Mouse (Mus musculus): ENCODE results near the gene Rpl6.
"Not testable (repeated sequence)": the region's sequence is repeated elsewhere in the genome, so short reads cannot be mapped to it uniquely, and the experiment has no call there.

Rpl6 gene

DNA sequence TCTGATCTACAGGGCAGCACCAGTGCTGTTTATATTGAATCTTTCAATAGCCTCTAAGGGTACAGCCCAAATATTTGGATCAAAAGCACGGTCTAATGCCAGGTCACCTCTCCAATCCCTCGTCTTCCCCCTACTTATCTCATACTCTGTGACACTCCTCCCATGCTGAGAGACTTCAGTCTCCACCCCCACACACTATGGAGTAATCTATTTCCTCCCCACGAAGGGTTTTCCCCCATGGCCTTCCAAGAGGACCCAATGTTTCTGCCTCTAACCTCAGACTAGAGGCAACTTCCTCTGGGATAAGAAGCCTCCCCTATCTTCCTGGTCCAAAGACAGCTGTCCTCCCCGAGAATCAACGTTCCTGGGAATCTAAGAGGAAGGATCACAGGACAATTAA, 7.5 kb upstream of the Rpl6 start:
- no peak for DNase-seq (ENCODE audit: low read depth, low spot score)

DNA sequence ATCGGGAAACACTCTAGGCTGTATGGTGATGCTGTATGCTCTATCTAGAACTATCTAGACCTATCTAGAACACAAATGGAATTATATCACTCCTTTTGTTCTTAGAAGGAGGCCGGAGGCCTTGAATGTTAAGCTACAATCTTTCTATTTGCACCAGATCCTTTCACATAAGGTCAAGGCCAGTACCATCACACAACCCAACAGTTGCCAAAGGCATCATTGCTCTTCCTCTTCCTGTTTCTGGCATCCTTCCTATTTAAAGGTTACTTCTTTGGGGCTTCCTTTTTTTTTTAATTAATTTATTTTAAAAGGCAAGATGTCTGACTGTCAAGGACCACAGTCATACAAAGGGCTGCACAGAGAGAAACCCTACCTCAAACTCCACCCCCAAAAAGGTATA, 6.9 kb upstream of the Rpl6 start:
- DNase-seq (ENCODE audit: low read depth, low spot score), result no peak

DNA sequence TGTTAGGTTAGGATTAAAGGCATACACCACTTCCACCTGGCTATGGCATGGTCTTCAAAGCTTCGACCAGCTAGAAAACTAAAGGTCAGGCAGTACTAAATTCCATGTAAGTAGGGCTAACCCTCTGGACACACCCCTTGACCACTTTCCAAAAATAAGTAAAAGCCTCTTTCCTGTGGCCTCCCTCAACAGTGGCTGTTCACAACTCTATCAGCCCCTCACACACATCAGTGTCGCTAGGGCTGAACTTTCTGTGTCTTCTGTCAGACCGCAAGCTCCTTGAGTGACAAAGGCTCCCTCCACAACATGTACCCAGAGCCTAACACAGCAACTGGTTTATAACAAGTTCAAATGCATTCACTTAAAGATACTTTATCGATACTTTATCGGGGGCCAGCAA, 5.9 kb upstream of the Rpl6 start:
- DNase-seq (ENCODE audit: low read depth, low spot score), result no peak

DNA sequence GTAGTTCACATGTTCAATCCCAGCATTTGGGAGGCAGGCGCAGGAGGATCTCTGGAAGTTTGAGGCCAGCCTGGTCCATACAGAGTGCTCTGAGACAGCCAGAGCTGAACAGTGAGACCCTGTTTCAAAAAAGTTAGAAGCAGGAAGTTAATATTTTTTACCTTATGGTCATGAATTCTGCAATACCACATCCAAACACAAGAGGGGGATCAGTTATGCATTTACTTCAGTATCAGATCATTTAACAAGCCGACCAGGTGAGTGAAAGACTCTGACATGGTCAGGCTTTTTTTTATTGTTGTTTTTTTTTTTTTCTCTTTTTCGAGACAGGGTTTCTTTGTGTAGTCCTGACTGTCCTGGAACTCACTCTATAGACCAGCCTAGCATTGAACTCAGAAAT, 2.5 kb upstream of the Rpl6 start:
- DNase-seq (ENCODE audit: low read depth, low spot score), result no peak

DNA sequence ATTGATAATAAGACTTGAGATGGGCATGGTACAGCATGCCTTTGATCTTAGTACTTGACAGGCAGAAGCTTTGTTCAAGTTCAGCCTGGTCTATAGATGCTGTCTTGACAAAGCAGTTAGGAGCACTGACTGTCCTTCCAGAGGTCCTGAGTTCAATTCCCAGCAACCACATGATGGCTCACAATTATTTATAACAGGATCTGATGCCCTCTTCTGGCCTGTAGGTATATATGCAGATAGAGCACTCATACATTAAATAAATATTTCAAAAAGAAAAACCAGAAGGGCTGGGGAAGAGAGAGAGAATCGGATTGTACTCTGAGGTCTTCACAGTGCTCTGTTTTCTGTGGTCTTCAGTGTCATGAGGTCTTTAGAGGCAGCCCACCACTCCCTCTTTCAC, 1.8 kb upstream of the Rpl6 start:
- DNase-seq (ENCODE audit: low read depth, low spot score), result no peak

DNA sequence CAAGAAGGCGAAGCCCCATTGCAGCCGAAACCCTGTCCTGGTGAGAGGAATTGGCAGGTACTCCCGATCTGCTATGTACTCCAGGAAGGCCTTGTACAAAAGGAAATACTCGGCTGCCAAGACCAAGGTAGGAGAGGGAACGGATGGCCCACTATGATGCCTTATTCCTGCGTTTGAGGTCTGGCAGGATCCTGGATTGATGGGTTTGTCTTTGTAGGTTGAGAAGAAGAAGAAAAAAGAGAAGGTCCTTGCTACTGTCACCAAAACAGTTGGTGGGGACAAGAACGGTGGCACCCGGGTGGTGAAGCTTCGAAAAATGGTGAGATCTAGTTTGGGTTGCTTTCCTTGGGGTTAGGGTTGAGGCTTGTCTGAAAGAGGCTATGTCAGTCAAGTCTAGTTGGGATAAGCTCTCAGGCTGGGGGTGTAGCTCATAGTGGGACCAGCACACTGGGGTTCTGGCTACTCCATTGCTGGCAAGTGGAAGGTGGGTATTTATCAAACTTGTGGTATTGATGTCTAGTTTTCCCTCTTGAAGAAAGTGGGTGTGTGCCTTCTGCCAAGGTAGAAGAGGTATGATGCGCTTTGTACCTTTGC, 1.4 kb downstream of the Rpl6 start:
- DNase-seq (ENCODE audit: low read depth, low spot score), result not testable (repeated sequence)

DNA sequence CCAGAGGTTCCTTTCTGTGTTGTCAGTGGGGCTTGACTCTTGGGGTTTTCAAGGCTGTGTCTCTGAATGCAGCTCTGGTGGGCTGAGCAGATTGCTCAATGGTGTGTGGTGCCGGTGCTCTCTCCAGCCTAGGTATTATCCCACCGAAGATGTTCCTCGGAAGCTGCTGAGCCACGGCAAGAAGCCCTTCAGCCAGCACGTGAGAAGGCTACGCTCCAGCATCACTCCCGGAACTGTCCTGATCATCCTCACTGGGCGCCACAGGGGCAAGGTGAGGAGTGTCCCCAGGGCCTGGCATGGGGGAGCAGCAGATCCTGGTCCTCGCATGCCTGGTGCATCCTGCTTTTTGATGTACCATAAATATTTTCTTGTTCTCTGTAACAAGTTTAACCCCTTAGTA, 2.3 kb downstream of the Rpl6 start:
- no peak for DNase-seq (ENCODE audit: low read depth, low spot score)

DNA sequence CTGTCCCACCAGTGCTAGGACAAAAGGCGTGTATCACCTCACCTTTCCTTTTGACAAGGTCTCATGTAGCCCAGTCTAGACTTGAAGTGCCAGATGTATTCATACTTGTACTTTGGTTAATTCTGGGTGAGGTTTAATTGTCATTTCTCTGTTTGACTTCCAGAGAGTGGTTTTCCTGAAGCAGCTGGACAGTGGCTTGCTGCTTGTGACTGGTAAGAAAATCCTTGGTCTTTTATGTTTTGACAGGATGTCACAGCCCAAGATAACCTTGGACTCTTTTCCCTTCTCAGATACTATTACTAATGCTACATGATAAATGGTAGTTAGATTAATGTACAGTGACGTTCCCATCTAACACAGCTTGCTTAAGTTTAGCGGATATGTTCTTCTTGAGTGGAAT, 2.7 kb downstream of the Rpl6 start:
- no peak for DNase-seq (ENCODE audit: low read depth, low spot score)

DNA sequence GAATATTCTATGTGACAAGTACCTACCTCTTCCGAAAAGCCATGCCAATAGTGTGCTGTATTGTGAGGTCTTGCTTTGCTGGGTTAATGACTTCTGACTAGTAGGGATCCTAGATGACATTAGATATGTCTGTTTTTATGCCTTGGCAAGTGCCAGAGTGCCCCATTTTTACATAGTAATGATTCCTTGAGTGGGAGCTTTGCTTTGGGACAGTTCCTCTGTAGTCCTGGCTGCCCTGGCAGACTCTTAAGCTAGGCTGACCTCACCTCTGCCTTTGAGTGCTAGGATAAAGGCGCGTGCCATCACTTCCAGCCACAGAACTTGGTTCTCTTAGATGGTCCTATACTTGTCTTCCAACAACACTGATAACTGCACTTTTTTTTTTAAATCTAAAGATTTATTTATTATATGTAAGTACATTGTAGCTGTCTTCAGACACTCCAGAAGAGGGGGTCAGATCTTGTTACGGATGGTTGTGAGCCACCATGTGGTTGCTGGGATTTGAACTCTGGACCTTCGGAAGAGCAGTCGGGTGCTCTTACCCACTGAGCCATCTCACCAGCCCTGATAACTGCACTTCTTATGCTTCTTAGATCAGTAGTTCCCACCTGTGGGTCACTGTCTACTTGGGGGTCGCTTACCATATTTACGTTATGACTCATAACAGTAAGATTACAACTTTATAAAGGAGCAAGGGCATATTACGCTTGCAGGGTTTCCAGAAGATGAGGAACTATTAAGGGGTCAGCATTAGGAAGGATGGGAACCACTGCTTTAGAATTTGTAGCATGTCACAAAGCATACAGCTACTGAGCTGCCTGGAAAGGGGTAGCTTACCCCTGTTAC, 5.7 kb downstream of the Rpl6 start:
- no peak for DNase-seq (ENCODE audit: low read depth, low spot score)

DNA sequence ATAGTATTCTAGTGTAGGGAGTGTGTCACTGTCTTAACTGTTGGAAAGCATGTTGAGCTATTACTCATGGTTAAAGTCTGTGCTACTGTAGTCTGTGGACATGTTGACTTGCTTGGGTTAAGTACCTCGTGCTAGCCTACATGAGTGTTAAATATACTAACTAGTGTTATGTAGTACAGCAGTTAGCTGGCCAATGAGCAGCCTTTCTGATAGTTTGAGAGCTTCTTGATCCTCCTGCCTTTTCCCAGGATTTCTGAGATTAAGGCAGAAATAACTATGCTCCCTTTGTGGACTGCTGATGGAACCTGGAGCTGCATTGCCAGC, 6.3 kb downstream of the Rpl6 start:
- no peak for DNase-seq (ENCODE audit: low read depth, low spot score)

DNA sequence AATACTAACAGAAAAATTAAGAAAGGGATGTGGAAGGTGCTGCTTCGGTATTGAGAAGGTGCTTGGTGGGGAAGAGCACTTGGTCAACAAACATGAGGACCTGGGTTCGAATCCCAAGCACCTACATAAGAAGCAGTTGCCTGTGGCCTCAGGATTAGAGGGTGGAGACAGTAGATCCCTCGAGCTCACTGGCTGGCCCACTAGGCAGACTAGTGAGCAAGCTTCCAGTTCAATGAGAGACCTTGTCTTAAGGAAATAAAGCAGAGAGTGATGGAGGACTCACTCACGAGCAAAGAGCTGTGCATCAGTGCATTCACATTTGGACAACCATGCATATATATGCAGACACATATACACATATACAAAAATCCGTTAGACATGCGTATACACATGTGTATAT, 7.8 kb downstream of the Rpl6 start:
- DNase-seq (ENCODE audit: low read depth, low spot score), result no peak

DNA sequence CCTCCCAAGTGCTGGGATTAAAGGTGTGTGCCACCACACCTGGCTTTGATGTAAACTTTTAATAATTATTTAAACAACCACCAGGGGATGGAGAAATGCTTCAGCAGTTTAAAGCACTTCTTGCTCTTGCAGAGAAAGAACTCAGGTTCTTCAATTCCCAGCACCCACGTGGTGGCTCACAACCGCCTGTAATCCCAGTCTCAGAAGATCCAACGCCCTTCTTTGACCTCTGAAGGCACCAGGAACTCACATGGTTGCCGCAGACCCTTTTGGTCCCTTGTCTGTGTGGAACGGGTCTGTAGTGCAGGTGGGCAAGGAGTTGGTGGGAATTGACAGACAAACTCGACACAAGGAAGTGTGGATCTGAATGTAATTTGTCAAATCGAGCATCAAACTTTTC, 10.4 kb downstream of the Rpl6 start:
- no peak for DNase-seq (ENCODE audit: low read depth, low spot score)

DNA sequence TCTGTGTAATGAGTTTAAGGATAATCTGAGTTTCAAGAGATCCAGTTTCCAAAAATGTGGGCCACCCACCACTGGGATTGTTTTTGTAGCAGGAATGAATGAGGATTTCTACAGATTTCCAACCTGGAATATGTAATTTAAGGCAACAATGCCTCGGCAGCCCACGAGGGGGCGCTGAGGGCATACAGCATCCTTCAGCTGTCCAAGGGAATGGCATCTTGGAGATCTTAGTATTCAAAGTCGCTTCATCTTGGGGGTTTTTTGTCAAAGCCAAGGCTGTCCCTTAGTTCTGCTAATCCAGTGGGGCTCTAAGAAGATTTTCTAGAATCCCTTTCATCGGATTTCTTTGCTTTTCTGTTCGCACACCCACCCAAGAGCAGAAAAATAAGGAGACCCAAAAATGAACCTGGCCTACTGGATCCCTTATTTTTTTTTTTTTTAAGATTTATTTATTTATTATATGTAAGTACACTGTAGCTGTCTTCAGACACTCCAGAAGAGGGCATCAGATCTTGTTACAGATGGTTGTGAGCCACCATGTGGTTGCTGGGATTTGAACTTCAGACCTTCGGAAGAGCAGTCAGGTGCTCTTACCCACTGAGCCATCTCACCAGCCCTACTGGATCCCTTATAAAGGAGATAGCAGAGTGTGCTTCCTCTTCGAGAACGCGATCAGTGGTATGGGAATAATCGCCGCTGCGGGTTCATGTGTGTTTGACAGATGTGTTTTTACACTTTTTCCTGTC, 11.3 kb downstream of the Rpl6 start:
- DNase-seq (ENCODE audit: low read depth, low spot score), result no peak

DNA sequence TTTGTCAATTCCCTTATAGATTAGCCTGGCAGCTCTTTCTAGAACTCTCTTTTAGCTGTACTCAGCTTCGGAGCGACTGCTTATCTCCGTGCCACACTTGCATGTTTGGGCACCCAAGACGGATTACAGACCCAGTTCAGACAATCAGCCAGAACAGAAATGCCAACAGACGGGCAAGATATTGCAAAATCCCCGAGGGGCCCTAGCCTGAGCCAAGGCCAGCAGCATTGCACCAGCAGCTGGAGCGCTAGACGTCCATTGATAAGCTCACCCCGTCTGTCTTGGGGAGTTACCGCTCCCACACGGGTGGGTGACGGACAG, 11.8 kb downstream of the Rpl6 start:
- no peak for DNase-seq (ENCODE audit: low read depth, low spot score)

DNA sequence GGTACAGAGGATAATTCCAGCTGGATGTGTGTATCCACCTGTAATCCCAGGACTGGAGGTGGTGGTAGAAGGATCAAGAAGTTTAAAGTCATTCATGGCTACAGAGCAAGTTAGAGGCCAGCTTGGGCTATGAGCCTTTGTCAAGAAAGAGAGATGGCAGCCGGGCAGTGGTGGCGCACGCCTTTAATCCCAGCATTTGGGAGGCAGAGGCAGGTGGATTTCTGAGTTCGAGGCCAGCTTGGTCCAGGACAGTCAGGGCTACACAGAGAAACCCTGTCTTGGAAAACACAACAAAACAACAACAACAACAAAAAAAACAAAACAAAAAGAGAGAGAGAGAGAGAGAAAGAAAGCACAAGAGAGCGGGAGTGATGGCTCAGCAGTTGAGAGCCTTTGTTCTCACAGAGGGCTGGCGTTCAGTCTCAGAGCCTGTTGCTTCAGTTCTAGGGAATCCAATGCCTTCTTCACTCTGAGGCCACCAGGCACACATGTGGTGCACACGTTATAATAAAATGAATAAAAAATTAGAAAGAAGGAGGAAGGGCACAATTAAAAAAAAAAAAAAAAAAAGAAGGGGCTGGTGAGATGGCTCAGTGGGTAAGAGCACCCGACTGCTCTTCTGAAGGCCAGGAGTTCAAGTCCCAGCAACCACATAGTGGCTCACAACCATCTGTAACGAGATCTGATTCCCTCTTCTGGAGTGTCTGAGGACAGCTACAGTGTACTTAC, 12.5 kb downstream of the Rpl6 start:
- not testable (repeated sequence) for DNase-seq (ENCODE audit: low read depth, low spot score)

DNA sequence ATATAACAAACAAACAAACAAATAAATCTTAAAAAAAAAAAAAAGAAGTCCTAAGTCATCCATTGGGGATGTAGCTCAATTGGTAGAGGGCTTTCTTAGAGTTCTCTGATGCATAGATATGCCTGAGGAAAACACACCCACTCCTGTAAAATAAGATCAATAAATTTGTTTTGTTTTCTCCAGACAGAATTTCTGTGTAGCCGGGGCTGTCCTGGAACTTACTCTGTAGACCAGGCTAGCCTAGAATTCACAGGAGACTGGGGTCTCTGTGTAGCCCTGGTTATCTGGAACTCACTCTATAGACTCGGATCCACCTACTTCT, 13.0 kb downstream of the Rpl6 start:
- no peak for DNase-seq (ENCODE audit: low read depth, low spot score)

DNA sequence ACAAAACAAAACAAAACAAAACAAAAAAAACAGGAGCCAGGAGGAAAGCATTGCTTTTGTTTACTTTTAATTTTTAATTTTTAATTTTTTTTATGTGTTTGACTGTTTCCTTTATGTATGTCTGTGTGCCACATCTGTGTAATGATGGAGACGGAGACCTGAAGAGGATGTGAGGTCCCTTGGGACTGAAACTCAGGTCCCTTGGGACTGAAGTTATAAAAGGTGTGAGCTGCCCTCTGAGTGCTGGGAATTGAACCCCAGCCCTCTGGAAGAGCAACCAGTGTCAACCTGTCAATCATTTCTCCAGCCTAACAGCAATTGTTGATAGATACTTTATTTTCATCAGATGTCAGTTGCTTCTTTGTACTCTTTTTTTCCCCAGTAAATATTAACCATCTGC, 14.9 kb downstream of the Rpl6 start:
- no peak for DNase-seq (ENCODE audit: low read depth, low spot score)

DNA sequence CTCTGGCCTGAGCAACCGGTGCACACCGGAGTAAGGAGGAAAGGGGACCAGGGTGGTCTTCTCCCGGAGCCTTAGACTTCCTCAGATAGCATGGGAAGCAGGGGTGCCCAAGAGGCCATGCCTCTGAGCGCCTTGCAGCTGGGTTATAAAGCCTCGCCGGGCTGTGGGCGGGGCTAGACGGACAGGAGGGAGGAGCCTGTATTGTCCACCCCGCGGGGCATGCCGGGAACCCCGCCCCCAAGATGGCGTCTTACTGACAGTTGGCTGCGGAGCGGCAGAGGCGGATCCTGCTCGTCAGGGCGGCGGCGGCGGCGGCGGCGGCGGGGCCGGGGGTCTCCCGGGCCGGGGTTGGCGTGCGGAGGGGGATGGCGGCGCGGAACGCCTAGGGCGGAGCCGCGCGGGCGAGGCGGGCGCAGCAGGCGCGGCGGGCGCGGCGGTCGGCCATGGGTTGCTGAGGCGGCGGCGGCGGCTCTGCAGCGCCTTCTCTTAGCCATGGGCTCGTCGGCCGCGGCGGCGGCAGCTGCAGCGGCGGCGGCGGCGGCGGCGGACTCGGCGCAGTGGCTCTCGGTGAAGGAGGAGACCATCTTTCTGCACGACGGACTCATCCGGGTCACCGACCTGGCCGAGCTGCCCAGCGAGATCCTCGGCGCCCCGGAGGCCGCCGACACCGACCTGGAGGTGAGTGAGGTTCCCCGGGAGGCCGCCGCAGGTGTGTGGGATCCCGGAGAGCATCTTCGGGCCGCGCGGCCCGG, 15.9 kb downstream of the Rpl6 start, which contains the start of gene Hectd4:
Hectd4 (plus strand) TSS at position 240 of the 752 bp plus-strand sequence.
- peak; percentile 84 for DNase-seq (ENCODE audit: low read depth, low spot score)

DNA sequence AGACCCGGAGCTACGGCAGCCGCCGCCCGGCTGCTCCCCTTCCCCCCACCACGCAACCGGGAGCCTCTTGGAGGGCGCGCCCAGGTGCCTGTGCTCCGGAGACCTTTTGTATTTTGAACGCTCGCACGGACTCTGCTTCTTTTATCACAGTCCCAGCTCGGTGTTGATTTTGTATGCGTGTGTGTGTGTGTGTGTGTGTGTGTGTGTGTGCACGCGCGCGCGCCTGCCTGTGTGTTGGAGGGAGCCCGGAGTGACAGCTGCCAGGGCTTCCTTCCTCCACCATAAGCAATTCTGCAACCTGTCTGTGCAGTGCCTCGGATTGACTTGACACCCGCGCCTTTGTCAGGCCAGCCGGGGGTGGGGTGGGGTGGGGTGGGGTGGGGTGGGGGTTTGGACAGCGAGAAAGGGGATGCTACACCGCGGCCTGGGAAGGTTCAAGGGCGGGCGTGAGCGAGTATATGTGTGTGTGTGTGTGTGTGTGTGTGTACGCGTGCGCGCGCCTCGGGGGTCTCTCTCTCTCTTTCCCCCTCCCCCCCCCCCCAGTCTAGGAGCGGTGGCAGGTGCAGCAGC, 16.5 kb downstream of the Rpl6 start:
- DNase-seq (ENCODE audit: low read depth, low spot score), result no peak

DNA sequence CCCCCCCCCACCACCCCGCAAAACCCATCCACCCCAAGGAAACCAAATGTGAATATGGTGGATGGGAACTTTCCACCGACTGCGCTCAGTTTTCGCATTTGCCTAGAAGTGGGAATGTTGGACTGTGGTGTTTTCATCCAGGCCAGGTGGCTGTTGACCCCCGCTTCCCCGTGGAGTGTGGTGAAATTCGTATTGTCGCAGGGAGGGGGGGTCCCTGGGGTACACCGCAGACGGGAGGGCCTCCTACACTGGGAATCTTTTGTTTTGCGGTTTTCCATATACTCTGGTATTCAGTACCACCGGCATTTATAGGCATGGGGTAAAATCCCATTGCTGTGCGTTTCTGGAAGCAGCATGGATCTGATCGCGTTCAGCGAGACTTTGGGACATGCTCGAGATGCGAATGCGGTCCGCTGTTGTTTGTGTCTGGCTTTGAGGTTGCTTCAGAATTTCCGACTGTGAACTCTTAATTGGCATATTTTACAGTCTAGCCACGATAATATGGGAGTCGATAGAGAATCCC, 17.1 kb downstream of the Rpl6 start:
- DNase-seq (ENCODE audit: low read depth, low spot score), result no peak

DNA sequence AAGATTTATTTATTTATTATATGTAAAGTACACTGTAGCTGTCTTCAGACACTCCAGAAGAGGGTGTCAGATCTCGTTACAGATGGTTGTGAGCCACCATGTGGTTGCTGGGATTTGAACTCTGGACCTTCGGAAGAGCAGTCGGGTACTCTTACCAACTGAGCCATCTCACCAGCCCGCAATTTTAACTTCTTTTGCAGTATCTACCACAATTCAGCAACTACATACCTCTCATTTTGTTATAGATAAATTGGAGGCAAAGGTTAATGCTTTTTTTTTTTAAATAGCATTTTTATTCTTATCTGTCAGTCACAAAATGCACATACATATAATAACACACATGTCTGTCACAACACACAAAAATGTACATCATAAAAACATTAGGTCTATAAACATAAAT, 19.7 kb downstream of the Rpl6 start:
- not testable (repeated sequence) for DNase-seq (ENCODE audit: low read depth, low spot score)

Data from WW6 (cell line).